Mouse (Mus musculus) erythroid progenitor cell, adult 5-6 weeks (primary cell): ENCODE measurements around the gene Kcng3. TPM values are rescaled to one million over a fixed set of nuclear protein-coding genes. Genes with fewer than 3 reads are reported as not detected.

Source experiments
- ATAC-seq: replicated peaks from 2 replicates; pipeline ENCODE4 v1.8.0; 2016; ENCODE audit warnings: moderate number of reproducible peaks, mild to moderate bottlenecking, moderate TSS enrichment, inconsistent platforms; ENCODE audit not compliant: poor library complexity, low FRiP score, severe bottlenecking
- total RNA-seq, 2 experiments: library from RNA; stranded (forward) in 1 of 2; stranded (reverse) in 1 of 2; fragments of 150-400 nt in 1 of 2; fragments of 186-747, 209-891 nt in 1 of 2; gene quantifications; 2 replicates each; pipeline versions ENCODE4 v1.2.3 to v1.2.4; 2015 to 2017; ENCODE audit warnings: low replicate concordance in 2 of 2

The Kcng3 gene
- not detected in 2 replicates for total RNA-seq (2015; ENCODE audit: low replicate concordance)
- not detected in 2 replicates for total RNA-seq (2017; ENCODE audit: low replicate concordance)

DNA sequence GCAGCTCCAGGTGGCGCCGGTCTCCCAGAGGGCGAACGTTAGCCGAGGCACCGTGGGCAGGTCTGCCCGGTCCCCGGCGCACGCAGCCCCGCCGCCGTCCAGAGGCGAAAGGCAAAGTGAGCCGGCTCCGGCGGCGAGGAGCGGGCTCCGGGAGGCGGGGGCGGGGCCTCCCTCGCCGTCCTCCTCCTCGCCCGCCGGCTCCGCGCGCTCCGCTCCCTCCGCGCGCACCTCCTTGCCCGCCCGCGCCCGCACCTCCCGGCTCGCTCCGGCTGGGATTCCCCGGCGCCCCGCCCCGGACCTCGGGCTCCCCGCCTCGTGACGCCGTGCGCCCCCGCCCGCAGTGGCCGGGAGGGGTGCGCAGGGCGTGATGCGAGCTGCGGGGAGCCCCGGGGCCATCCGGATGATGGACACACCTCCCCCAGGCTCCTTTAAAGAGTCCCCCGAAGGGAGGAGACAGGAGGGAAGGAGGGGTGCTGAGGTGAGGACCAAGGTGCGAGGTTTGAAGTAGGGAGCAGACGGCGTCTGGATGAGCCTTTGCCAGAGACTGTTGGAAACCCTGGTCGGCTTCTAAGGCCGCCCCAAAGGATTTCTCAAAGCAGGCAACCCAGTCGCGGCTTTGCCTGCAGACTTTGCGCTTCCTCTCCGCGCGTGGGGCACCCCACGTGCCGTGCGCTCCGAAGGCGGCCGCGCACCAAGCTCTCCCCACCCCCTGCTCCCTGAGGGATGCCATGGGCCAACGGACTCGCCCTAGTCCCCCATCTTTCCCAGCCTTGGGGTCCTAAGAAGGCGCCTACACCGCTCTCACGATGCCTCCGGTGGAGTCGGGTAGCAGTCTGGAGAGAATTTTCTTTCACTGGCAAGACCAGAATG lies at the start of gene Kcng3:
Kcng3 (minus strand) TSS at position 113 of the 870 bp plus-strand sequence.
- peak; percentile 26; the same call in 1 of the 2 replicates for ATAC-seq

GRCm38 (mm10) chr17:83677370-83677769 lies 45.7 kb upstream of the Kcng3 start:
- no peak for ATAC-seq

DNA sequence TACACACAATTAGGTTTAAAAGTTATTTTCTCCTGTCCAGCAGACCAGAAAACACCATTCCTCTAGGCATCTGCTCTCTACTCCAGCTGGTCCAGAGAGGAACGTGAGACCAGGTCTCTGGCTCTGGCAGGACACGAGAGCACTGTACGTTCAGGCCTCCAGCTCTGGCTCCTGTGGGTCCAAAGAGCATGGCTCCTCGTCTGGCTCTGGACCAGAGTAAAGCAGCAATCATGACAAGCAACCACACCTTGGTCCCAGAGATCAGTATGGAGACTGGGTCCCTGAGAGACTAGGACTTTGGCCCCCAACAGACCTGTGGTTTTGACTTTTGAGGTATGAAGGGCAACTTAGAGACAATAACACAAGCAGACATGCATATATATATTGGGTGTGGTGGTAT lies 41.0 kb upstream of the Kcng3 start:
- no peak for ATAC-seq

GRCm38 (mm10) chr17:83667934-83668690 lies 36.4 kb upstream of the Kcng3 start:
- no peak for ATAC-seq

GRCm38 (mm10) chr17:83666597-83667287 lies 35.0 kb upstream of the Kcng3 start:
- peak; percentile 76; the same call in 1 of the 2 replicates for ATAC-seq

GRCm38 (mm10) chr17:83664761-83665160 lies 33.1 kb upstream of the Kcng3 start:
- ATAC-seq, result no peak

GRCm38 (mm10) chr17:83658943-83659342 lies 27.2 kb upstream of the Kcng3 start:
- peak; percentile 95 for ATAC-seq

- no peak for ATAC-seq
Observed at GRCm38 (mm10) chr17:83657375-83657774, 25.7 kb upstream of the Kcng3 start.

DNA sequence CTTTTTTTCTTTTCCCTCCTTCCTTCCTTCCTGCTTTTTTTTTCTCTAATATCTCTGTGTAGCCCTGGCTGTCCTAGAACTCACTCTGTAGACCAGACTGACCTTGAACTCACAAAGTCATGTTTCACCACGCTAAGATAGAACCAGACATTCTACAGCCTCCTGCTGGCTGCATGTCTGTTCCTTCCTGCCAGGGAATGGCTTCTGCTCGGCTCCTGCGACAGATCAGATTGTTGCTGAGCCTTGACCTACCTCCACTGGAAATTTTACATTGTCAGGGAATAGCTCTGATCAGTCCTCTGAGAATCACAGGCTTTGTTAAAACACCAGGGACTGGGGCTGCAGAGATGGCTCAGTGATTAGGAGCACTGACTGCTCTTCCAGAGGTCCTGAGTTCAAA lies 24.0 kb upstream of the Kcng3 start:
- ATAC-seq, result no peak

DNA sequence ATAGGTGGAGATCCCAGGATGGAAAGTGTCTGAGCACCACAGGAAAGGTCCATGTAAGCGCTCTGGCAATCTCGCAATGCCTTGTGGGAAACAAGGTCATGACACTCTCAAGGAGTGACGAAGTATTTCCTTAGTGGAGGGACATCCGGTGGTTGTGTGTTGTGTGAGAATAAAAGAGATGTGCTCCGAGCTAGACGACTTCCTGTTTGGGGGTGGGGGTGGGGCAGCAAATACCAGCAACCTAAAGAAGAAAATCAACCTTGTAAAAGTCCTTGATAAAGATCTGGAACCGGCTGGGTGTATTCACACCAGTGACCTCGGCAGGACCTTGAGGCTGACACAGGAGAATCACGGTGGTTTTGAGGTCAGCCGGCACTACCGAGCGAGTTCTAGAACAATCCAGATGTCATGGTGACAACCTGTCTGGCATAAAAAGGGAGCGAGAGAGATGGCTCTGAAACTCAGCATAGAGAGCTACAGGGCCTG lies 23.0 kb upstream of the Kcng3 start:
- no peak for ATAC-seq

DNA sequence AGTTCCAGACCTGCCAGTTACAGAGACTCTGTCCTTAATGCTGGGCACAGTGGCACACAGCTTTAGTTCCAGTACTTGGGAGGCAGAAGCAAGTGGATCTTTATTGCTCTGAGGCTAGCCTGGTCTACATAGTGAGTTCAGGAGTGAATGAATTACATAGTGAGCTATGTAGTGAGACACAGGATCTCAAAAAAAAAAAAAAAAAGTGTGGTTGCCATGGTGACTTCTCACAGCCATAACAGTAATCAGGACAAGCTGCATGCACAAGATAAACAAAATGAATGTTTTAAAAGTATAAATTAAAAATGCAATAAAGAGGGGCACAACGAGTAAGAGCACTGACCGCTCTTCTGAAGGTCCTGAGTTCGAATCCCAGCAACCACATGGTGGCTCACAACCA lies 21.9 kb upstream of the Kcng3 start:
- ATAC-seq, result peak; percentile 52

DNA sequence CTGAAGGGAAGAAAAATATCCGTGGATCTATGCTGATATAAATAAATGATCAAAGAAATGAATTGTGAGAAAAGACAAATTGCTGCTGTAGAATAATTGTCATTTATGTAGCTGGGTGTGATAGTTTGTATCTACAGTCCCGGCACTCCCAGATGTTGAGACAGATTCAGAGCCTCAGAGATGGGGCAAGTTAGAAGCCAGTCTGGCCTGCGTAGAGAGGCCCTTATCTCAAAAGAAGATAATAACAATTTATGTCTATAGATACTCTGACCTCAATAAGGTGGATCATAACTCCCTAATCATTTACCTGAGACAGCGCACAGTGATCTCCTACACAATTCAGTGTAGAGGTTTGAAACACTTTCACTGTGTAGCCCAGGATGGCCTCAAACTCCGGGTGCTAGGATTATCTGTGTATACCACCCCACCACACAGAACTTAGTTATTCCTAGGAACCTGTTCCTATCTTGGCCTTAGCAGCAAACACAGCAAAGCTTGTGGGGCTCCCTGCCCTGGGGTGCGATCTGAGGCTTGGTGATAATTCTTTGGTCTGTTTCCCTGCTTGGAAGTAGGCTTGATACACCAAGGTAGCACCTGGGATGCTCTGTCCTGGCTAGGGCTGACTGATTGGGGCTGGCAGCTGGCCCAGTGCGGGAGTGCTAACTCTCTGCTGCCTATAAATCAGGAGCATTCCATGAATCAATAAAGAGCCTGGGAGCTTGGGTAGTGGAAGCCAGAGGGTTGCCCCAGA lies 19.4 kb upstream of the Kcng3 start:
- ATAC-seq, result peak; percentile 63

DNA sequence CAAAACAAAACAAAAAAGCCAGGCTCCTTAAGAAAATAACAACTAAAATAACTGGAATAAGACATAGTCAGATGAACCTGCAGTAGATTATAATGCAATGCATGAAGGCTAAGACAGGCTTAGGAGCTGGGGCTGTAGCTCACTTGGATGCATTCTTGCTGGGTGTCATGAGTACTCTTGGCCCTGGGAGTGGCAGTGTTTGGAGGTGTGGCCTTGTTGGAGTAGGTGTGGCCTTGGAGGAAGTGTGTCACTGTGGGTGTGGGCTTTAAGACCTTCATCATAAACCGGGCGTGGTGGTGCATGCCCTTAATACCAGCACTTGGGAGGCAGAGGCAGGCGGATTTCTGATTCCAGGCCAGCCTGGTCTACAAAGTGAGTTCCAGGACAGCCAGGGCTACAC lies 18.3 kb upstream of the Kcng3 start:
- peak; percentile 63 for ATAC-seq

- ATAC-seq, result no peak
Observed at GRCm38 (mm10) chr17:83647413-83647812, 15.7 kb upstream of the Kcng3 start.

GRCm38 (mm10) chr17:83646425-83647163 lies 14.9 kb upstream of the Kcng3 start:
- ATAC-seq, result no peak

DNA sequence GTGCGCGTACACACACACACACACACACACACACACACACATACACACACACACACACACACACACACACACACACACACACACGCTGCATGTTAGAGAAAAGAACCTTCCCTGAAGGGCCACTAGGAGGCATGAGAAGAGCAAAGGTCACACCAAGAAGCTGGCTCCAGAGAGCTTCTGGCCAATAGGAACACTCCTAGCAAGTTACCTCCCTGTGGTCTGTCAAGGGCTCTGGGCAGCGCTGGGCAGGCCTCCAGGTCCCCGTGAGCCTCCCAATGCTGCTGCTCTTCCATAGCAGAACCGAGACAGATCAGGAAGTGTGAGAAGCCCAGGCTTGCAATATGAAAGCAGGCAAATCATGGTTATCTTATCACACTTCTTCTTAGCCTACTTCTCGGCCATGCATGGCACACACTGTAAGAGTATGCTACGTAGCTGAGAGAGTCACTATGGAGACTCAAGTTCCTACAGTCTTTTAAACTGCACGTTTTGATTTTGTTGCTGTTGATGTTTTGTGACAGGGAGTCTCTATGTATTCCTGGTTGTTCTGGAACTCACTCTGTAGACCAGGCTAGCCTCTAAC lies 13.6 kb upstream of the Kcng3 start:
- peak; percentile 94 for ATAC-seq

- ATAC-seq, result peak; percentile 52; the same call in 1 of the 2 replicates
Observed at GRCm38 (mm10) chr17:83637393-83637792, 5.7 kb upstream of the Kcng3 start.

DNA sequence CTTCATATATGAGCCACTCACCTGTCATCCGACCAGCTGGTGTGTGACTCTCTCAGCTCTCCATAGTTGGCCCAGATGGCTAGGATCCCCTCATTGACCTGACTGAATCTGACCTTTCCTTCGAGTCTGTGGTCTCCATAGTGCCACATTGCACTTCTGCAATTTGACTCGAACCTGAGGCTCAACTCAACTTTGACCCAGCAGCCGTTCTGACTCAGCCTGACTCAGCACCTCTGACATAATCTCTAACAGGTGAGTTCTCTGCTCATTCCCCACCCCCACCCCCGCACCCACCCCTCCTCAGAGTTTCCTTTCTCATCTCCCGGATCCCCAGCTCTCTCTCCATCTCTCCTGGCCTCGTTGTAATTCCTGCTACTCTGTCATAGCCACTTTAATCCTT lies 4.7 kb upstream of the Kcng3 start:
- ATAC-seq, result no peak
